Mouse (Mus musculus) Patski (cell line): ENCODE results near the gene Pdzd2. TPM values are rescaled to one million over a fixed set of nuclear protein-coding genes. Genes with fewer than 3 reads are reported as not detected.

Experiments used
- ATAC-seq: fragments of 100-300 bp; one replicate; pipeline ENCODE4 v1.8.0; 2021
- CTCF ChIA-PET: fragments of 350-600 bp; sonication (Branson Sonifier 250); formaldehyde crosslinking; loops from one replicate; lab custom pipeline; 2022; ENCODE audit warnings: inconsistent platforms; lab: Charles Lee
- POLR2A ChIA-PET: fragments of 350-600 bp; sonication (Branson Sonifier 250); formaldehyde crosslinking; loops from one replicate; lab custom pipeline; 2022; ENCODE audit warnings: antibody characterized with exemption, inconsistent platforms; lab: Charles Lee
- DNase-seq: peaks from one replicate; pipeline ENCODE4 v3.0.0-alpha.2; 2011; ENCODE audit warnings: low read depth, low spot score
- H3K27me3 ChIP-seq: fragments of 371-371 bp; one replicate; pipeline ENCODE4 v1.5.1; 2021
- CTCF ChIP-seq: fragments of 100-300 bp; IDR thresholded peaks from one replicate; pipeline ENCODE4 v1.5.1; 2021
- in situ Hi-C: fragments of 300-500 bp; cut with MboI; formaldehyde crosslinking; loops from 3 replicates; pipeline ENCODE4 v1.11.1; 2018; ENCODE audit warnings: low pct_unique_long_range_greater_than_20kb, mixed read lengths
- polyA plus RNA-seq: library from polyadenylated mRNA; unstranded; gene quantifications from one replicate; pipeline ENCODE4 v1.2.3, GENCODE M21; 2021

The Pdzd2 gene
- polyA plus RNA-seq, 1 experiment from 2014 or later = 0.10 TPM

GRCm38 (mm10) chr15:12384679-12385078 lies 355.0 kb downstream of the Pdzd2 start:
- in situ Hi-C loops = no loop called here
- ChIA-PET CTCF (no interaction called here), POLR2A (no interaction called here)
- H3K27me3 ChIP-seq = no peaks in the 10 kb centered on the region
- ATAC-seq = peak; percentile 24
- TF ChIP-seq CTCF = no peak
- no peak for DNase-seq

- no peak for ATAC-seq
- ChIA-PET CTCF (no interaction called here), POLR2A (no interaction called here)
- DNase-seq = peak; percentile 7
- in situ Hi-C loops = no loop called here
- no peaks in the 10 kb centered on the region for H3K27me3 ChIP-seq
- TF ChIP-seq CTCF = peak; percentile 84
These were observed 359.2 kb downstream of the Pdzd2 start for GRCm38 (mm10) chr15:12380548-12380947.

- in situ Hi-C loops = no loop called here
- POLR2A ChIA-PET = no interaction called here
These were observed 359.7 kb downstream of the Pdzd2 start for GRCm38 (mm10) chr15:12380057-12380456.

GRCm38 (mm10) chr15:12377800-12378199 lies 361.9 kb downstream of the Pdzd2 start:
- ATAC-seq (no peak), DNase-seq (no peak)
- POLR2A ChIA-PET = no interaction called here
- no peaks in the 10 kb centered on the region for H3K27me3 ChIP-seq
- TF ChIP-seq CTCF = no peak
- in situ Hi-C loops = no loop called here
- CTCF ChIA-PET = no interaction called here

More at GRCm38 (mm10) chr15:12380057-12380456, 359.7 kb downstream of the Pdzd2 start:
- ATAC-seq (no peak), DNase-seq (no peak)
- no peak for TF ChIP-seq CTCF
- no peaks in the 10 kb centered on the region for H3K27me3 ChIP-seq
- CTCF ChIA-PET = interaction anchor here (1.0 kb wide), 1 partner anchor 170 kb away, joined by 3 read pairs; no protein-coding TSS in a partner anchor

- in situ Hi-C loops = no loop called here
- no peaks in the 10 kb centered on the region for H3K27me3 ChIP-seq
- DNase-seq (no peak), ATAC-seq (no peak)
- TF ChIP-seq CTCF = no peak
- CTCF ChIA-PET = interaction anchor here (0.6 kb wide), 1 partner anchor 102 kb away, joined by 4 read pairs; no protein-coding TSS in a partner anchor
- POLR2A ChIA-PET = no interaction called here
These were observed 363.1 kb downstream of the Pdzd2 start for GRCm38 (mm10) chr15:12376491-12377069.

GRCm38 (mm10) chr15:12375641-12376311 lies 363.9 kb downstream of the Pdzd2 start:
- ATAC-seq (peak; percentile 17), DNase-seq (no peak)
- no peaks in the 10 kb centered on the region for H3K27me3 ChIP-seq
- ChIA-PET POLR2A (no interaction called here), CTCF (interaction anchor here (0.6 to 1.2 kb wide), 2 partner anchors 17 to 102 kb away, joined by 3 to 4 read pairs; no protein-coding TSS in a partner anchor)
- peak; percentile 42 for TF ChIP-seq CTCF
- in situ Hi-C loops = no loop called here

GRCm38 (mm10) chr15:12374916-12375315 lies 364.8 kb downstream of the Pdzd2 start:
- ChIA-PET CTCF (interaction anchor here (1.2 kb wide), 1 partner anchor 18 kb away, joined by 3 read pairs; no protein-coding TSS in a partner anchor), POLR2A (no interaction called here)
- TF ChIP-seq CTCF = no peak
- H3K27me3 ChIP-seq = no peaks in the 10 kb centered on the region
- ATAC-seq (no peak), DNase-seq (no peak)
- in situ Hi-C loops = loop anchor here (5.0 kb wide), 2 partner anchors 197 to 422 kb away; no protein-coding TSS in a partner anchor

GRCm38 (mm10) chr15:12373918-12374317 lies 365.8 kb downstream of the Pdzd2 start:
- ATAC-seq (peak; percentile 18), DNase-seq (no peak)
- TF ChIP-seq CTCF = no peak
- no peaks in the 10 kb centered on the region for H3K27me3 ChIP-seq
- in situ Hi-C loops = loop anchor here (5.0 kb wide), 2 partner anchors 198 to 423 kb away; no protein-coding TSS in a partner anchor
- ChIA-PET CTCF (interaction anchor here (2.4 kb wide), 1 partner anchor 203 kb away, joined by 7 read pairs; no protein-coding TSS in a partner anchor), POLR2A (no interaction called here)

GRCm38 (mm10) chr15:12373496-12373895 lies 366.2 kb downstream of the Pdzd2 start:
- no peaks in the 10 kb centered on the region for H3K27me3 ChIP-seq
- POLR2A ChIA-PET = no interaction called here
- DNase-seq (no peak), ATAC-seq (no peak)
- CTCF ChIA-PET = interaction anchor here (2.4 kb wide), 1 partner anchor 204 kb away, joined by 7 read pairs; no protein-coding TSS in a partner anchor
- in situ Hi-C loops = loop anchor here (5.0 kb wide), 2 partner anchors 199 to 424 kb away; no protein-coding TSS in a partner anchor
- no peak for TF ChIP-seq CTCF

GRCm38 (mm10) chr15:12371183-12371582 lies 368.5 kb downstream of the Pdzd2 start:
- ChIA-PET POLR2A (interaction anchor here (1.0 kb wide), 1 partner anchor 206 kb away, joined by 4 read pairs; no protein-coding TSS in a partner anchor), CTCF (interaction anchor here (0.6 to 3.6 kb wide), 9 partner anchors 9 to 208 kb away, joined by 3 to 50 read pairs (median 4); partner anchors contain the start of gene Golph3)
- ATAC-seq (peak; percentile 58), DNase-seq (peak; percentile 17)
- peak; percentile 85 for TF ChIP-seq CTCF
- in situ Hi-C loops = loop anchor here (5.0 kb wide), 2 partner anchors 201 to 426 kb away; no protein-coding TSS in a partner anchor
- H3K27me3 ChIP-seq = no peaks in the 10 kb centered on the region
